Mouse (Mus musculus) brown adipose tissue, adult 24 weeks (tissue): ENCODE measurements at regions not wholly inside any gene's neighbourhood (a gene's known extent, or its start where the extent isn't known, plus 50 kb on each side); places are given as distances from the start of the nearest gene placed in this dataset.

Experiments
- H3K27ac ChIP-seq: fragments of 200-500 bp; replicated peaks from 2 replicates; pipeline ENCODE4 v1.5.1; 2012; ENCODE audit warnings: low read depth, mild to moderate bottlenecking, low read length
- H3K4me1 ChIP-seq: fragments of 200-500 bp; 2 replicates; pipeline ENCODE4 v1.6.1; 2012; ENCODE audit warnings: low read length, mixed read lengths; ENCODE audit not compliant: control insufficient read depth, insufficient read depth, insufficient read length
- H3K4me3 ChIP-seq: fragments of 200-500 bp; 2 replicates; pipeline ENCODE4 v1.5.1; 2012; ENCODE audit warnings: low read depth, mild to moderate bottlenecking, low read length, moderate library complexity; ENCODE audit not compliant: insufficient read depth

DNA sequence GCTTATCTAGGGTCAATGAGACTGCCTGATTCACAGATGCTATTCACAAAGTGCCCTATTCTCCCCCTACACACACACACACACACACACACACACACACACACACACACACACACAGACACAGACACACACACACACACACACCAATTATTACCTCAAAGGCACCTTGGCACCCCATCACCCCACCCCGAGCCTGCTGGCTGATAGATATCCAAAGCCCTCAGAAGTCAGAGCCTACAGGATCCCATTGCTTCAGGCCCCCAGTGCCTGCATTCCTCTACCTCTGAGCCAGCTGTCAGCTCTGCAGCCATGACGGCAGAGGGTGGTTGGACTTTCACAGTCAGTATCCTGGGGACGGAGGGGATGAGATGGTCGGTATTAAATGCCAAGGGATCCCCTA lies 75.8 kb upstream of the Nectin1 start:
- H3K4me3 ChIP-seq, result no peak overlapping the region
- no peak overlapping the region for H3K27ac ChIP-seq
- no peaks in the 10 kb centered on the region for H3K4me1 ChIP-seq

DNA sequence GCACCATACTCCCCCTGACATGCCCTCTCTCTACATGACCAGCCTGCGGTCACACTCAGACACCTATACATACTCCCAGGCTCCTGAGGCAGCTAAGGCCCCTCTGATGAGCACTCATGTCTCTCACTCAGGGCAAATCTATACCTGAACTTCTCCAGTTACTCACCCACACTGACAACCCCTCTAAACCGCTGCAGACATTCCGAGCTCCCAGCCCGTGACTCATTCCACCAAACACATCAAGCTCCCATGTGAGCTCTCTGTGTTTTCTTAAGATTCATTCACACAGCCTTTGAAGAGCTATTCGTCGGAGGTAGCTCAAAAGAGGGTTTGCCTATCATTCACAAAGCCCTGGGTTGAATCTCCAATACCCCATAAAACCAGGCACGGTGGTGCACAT lies 75.1 kb upstream of the Nectin1 start:
- no peaks in the 10 kb centered on the region for H3K4me1 ChIP-seq
- H3K4me3 ChIP-seq, result no peak overlapping the region
- no peak overlapping the region for H3K27ac ChIP-seq

- Histone ChIP-seq H3K4me1 (no peaks in the 10 kb centered on the region), H3K4me3 (no peak overlapping the region), H3K27ac (no peak overlapping the region)
Observed at GRCm38 (mm10) chr9:43670563-43670962, 73.2 kb upstream of the Nectin1 start.

DNA sequence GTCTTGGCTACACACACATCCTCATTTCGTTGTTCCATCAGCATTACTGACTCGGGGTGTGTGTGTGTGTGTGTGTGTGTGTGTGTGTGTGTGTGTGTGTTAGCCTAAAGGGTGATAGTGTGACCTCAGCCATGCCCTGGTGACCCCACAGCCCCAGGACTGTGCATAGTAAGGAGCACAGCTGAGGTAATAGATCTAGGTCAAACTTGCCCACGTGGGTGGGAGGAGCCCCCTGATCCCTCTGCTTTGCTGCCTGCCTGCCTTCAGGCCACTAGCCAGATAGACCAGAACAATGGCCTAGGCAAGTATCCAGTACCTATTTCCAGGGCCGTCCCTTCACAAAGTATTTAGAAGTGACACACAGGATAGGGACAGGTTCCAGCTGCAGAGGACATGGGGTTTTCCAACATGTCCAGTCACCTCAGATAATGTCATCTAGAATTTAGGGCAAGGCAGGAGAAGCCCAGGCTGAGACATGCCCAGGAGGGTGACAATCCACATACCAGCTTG lies 70.6 kb upstream of the Nectin1 start:
- no peaks in the 10 kb centered on the region for H3K4me1 ChIP-seq
- no peak overlapping the region for H3K4me3 ChIP-seq
- no peak overlapping the region for H3K27ac ChIP-seq

- no peaks in the 10 kb centered on the region for H3K4me1 ChIP-seq
- no peak overlapping the region for H3K4me3 ChIP-seq
- no peak overlapping the region for H3K27ac ChIP-seq
Observed at GRCm38 (mm10) chr9:43674321-43674720, 69.5 kb upstream of the Nectin1 start.

GRCm38 (mm10) chr9:43676011-43676410 lies 67.8 kb upstream of the Nectin1 start:
- H3K27ac ChIP-seq, result no peak overlapping the region
- H3K4me3 ChIP-seq, result no peak overlapping the region
- no peaks in the 10 kb centered on the region for H3K4me1 ChIP-seq

GRCm38 (mm10) chr9:43679331-43679730 lies 64.5 kb upstream of the Nectin1 start:
- Histone ChIP-seq H3K4me1 (no peaks in the 10 kb centered on the region), H3K27ac (no peak overlapping the region), H3K4me3 (no peak overlapping the region)

DNA sequence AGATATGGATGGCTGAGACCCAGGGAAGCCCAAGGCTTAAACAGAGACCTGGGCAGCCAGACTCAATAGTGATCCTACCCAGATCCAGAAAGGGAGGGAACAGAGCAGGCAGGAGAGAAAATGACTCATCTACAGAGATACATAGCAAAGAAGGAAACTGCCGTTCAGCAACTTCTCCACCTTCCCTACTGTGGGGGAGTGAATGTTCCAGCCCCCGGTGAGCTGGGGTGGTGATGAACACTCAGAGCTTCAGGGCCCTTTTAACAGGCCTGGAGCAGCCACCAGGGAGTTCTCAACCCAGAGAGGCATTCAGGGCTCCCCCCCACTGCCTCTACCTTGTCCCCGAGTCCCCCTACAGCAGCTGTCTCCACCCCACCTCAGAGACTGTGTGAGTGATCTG lies 62.5 kb upstream of the Nectin1 start:
- H3K4me1 ChIP-seq, result no peaks in the 10 kb centered on the region
- no peak overlapping the region for H3K4me3 ChIP-seq
- H3K27ac ChIP-seq, result no peak overlapping the region

- no peak overlapping the region for H3K4me3 ChIP-seq
- H3K4me1 ChIP-seq, result no peaks in the 10 kb centered on the region
Observed at GRCm38 (mm10) chr9:43682102-43682501, 61.7 kb upstream of the Nectin1 start.

DNA sequence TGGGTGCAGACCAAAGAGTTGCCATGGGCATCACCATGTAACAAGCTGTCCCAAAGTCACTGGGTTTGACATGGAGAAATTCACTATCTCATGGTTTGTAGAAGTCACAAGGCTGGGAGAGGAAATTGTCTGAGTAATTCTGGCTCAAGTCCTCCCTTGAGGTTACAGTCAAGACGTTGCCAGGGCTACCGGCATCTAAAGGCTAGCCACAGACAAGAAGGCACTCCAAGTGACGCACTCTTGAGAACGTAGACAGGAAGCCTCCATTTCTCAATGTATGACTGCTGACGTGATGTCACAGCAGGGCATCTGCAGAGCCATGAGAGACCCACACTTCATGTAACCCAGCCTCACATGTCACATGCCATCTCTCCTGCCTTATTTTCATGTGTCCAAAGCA lies 59.2 kb upstream of the Nectin1 start:
- no peaks in the 10 kb centered on the region for H3K4me1 ChIP-seq
- no peak overlapping the region for H3K4me3 ChIP-seq
- no peak overlapping the region for H3K27ac ChIP-seq

More at GRCm38 (mm10) chr9:43682102-43682501, 61.7 kb upstream of the Nectin1 start:
- no peak overlapping the region for H3K27ac ChIP-seq

DNA sequence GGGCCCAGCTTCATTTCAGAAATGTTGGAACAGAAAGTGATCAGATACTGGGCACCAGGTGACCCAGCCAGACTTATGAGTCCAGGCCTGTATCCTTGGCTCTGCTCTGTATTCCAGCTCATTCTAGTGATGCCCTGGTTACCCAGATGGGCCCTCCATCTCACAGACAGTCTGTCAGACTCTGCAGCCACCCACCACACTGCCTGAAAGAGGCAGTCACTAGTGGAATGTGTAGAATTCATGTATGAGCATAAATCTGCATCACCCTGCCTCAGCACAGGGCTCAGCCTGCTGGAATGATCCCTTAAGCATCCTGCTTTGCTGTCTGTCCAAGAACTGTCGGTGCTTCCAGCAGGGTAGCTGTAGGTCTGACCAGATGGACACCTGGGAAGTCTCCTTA lies 51.8 kb upstream of the Nectin1 start:
- no peaks in the 10 kb centered on the region for H3K4me1 ChIP-seq
- no peak overlapping the region for H3K4me3 ChIP-seq
- no peak overlapping the region for H3K27ac ChIP-seq

DNA sequence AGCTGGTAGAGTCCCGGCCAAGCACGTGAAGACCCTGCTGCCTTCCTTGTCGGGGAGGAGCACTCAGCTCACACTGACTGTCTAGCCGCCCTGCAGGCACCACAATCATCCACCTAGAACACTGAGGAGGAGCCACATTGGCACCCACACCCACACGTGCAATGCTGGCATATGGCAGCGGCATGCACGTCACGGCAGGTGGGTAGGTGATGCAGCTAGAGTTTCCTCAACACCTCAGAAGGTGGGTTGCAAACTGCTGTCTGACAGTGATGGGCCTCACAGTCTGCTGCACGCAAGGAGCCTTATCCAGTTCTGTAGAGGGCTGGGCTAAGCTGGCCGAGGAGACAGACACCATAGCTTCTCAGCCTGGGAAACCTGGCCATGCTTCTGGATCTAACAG lies 51.2 kb upstream of the Nectin1 start:
- no peak overlapping the region for H3K4me3 ChIP-seq
- H3K4me1 ChIP-seq, result no peaks in the 10 kb centered on the region
- no peak overlapping the region for H3K27ac ChIP-seq
